Mouse (Mus musculus) cerebellum, adult 2 months (tissue): ENCODE results near the gene Fcmr. TPM values are rescaled to one million over a fixed set of nuclear protein-coding genes. Genes with fewer than 3 reads are reported as not detected.

Source experiments
- DNase-seq, 2 experiments: peaks; one replicate each; pipeline ENCODE4 v3.0.0; 2021
- H3K27ac ChIP-seq: fragments of 200-500 bp; 2 replicates; pipeline ENCODE4 v1.5.1; 2012; ENCODE audit warnings: low read length, control low read depth, inconsistent platforms; ENCODE audit not compliant: insufficient read depth
- H3K27me3 ChIP-seq: fragments of 200-500 bp; 2 replicates; pipeline ENCODE4 v1.6.1; 2012; ENCODE audit warnings: inconsistent platforms, mild to moderate bottlenecking, low read length, moderate library complexity; ENCODE audit not compliant: control insufficient read depth, insufficient read depth
- H3K4me1 ChIP-seq: fragments of 200-500 bp; 2 replicates; pipeline ENCODE4 v1.6.1; 2011; ENCODE audit warnings: low read length; ENCODE audit not compliant: control insufficient read depth, insufficient read depth
- H3K4me3 ChIP-seq: fragments of 200-500 bp; replicated peaks from 2 replicates; pipeline ENCODE3; 2011; ENCODE audit warnings: mild to moderate bottlenecking, low read depth, low read length, control low read depth; ENCODE audit not compliant: insufficient read depth
- CTCF ChIP-seq: fragments of 200-500 bp; IDR thresholded peaks from 2 replicates; pipeline ENCODE4 v1.5.1; 2011; ENCODE audit warnings: low read depth, mild to moderate bottlenecking, control low read depth, low read length, moderate library complexity, borderline replicate concordance; ENCODE audit not compliant: insufficient read depth
- POLR2A ChIP-seq: fragments of 200-500 bp; IDR thresholded peaks from 2 replicates; pipeline ENCODE4 v1.6.1; 2011; ENCODE audit warnings: low read length, control low read depth, borderline replicate concordance; ENCODE audit not compliant: insufficient read depth
- WGBS: fragments of 180-500 bp; shearing (Covaris S2); methylation state at CpG from one replicate; pipeline ENCODE4 v1.1.7; 2018; 5-methylcytosine and 5-hydroxymethylcytosine counted together
- polyA plus RNA-seq: library from polyadenylated mRNA; depleted of rRNA; stranded (reverse); fragments of >200 nt; gene quantifications from 2 replicates; pipeline ENCODE4 v1.2.3, GENCODE M21; 2012; rRNA removed

The Fcmr gene
- polyA plus RNA-seq, 1 experiment = 1.1 TPM

- WGBS = 18% methylated on average over 1 of the region's 1 CpGs
These were observed 27.0 kb downstream of the Fcmr start for GRCm38 (mm10) chr1:130892446-130892845.

DNA sequence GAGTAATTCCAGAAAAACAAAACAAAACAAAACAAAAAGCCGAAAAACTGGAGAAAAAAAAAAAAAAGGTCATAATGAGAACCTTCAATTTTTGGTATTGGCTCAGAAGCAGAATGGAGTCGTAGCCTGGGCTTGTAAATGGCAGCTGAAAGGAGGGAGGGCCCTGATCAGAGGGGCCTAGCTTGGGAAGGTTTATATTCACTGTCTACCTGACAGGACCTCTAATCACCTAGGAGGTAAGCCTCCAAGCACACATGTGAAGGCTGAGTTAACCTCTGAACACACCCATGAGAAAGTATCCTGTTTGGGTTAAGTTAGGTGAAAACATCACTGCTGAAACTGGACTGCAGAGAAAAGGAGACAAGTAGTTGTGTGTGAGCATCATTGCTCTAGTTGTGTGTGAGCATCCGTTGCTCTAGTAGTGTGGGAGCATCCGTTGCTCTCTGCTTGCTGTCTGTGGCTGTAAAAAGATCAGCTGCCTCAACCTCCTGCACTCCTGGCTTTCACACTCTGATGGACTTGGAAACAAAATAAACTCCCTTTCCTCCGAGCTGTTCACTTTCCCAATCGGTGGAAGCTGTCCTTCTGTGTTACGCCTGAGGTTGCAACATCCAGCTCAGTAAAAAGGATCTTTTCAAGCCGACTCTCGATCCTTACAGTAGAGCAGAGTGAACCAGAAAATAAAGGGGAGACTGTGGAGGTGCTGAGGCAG lies 28.0 kb downstream of the Fcmr start:
- WGBS = 73% methylated on average over 9 of the region's 9 CpGs
- Histone ChIP-seq H3K4me3 (no peak overlapping the region), H3K27ac (no peak overlapping the region), H3K27me3 (no peaks in the 10 kb centered on the region), H3K4me1 (no peaks in the 10 kb centered on the region)
- TF ChIP-seq POLR2A (no peak), CTCF (no peak)
- no peak for DNase-seq

More at GRCm38 (mm10) chr1:130892446-130892845, 27.0 kb downstream of the Fcmr start:
- DNase-seq = no peak
- Histone ChIP-seq H3K27me3 (no peaks in the 10 kb centered on the region), H3K4me3 (no peak overlapping the region), H3K27ac (no peak overlapping the region), H3K4me1 (no peaks in the 10 kb centered on the region)
- TF ChIP-seq CTCF (no peak), POLR2A (no peak)

- no peak for TF ChIP-seq CTCF
- no peak for TF ChIP-seq POLR2A
- Histone ChIP-seq H3K27me3 (no peaks in the 10 kb centered on the region), H3K4me1 (no peaks in the 10 kb centered on the region), H3K4me3 (no peak overlapping the region), H3K27ac (no peak overlapping the region)
- 83% methylated on average over 6 of the region's 6 CpGs for WGBS
- DNase-seq = no peak
These were observed 29.0 kb downstream of the Fcmr start for GRCm38 (mm10) chr1:130894468-130894867.

DNA sequence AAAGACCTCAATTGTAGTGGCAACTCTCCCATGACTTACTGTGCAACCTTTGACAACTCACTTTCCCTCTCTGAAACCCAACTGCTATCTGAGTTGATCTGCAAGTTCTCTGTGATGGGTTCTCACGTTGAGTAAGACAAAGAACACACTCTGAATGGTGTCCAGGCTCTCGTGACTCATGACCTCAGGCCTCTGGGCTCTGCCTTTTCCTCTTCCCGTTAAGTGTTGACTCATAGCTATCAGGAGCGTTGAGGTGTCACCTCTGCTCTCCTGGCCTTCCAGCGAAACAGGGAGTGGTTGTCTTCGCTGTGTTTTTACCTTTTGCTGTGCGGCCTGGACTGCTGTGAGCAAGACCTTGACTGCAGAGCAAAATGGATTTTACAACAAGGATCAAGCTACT lies 37.0 kb downstream of the Fcmr start:
- Histone ChIP-seq H3K27ac (no peak overlapping the region), H3K27me3 (no peaks in the 10 kb centered on the region), H3K4me1 (no peaks in the 10 kb centered on the region), H3K4me3 (no peak overlapping the region)
- WGBS = 90% methylated on average over 7 of the region's 7 CpGs
- DNase-seq = no peak
- TF ChIP-seq POLR2A (no peak), CTCF (no peak)

DNA sequence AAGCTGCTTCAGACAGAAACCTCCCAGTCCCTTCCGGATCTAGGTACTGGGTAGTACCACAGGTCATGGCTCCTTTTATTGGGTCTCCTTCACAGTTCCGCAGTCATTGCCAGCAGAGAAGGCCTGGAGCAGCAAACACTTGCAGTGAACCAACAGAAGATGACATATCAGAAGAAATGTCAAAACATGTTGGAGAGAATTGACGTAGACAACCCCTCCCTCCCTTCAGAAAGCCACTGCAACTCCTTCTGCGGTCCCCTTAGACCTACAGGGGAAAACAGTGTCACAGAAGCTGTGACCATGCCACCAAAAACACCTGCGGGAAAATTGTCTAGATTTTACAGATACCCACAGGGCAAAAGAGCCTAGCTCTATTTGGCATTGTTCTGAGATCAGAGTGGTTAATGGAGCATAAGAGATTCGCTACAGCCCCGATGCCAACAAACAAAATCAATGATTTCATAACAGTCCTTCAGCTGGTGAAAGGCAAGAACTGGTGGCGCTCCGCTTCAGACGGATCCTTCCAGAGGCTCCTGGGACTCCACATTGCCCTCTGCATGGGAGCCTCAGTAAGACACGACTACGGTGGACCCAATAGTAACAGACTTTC lies 46.0 kb downstream of the Fcmr start, which contains the start of gene Il20:
TSS of gene Il20 (minus strand) at position 51 of the 610 bp plus-strand sequence.
- WGBS = 52% methylated on average over 12 of the region's 12 CpGs
- TF ChIP-seq CTCF = no peak
- no peak for TF ChIP-seq POLR2A
- Histone ChIP-seq H3K27ac (no peak within 1 kb of the TSS), H3K4me1 (no peaks in the 10 kb centered on the region), H3K4me3 (no peak within 1 kb of the TSS), H3K27me3 (no peaks in the 10 kb centered on the region)
- DNase-seq = no peak

DNA sequence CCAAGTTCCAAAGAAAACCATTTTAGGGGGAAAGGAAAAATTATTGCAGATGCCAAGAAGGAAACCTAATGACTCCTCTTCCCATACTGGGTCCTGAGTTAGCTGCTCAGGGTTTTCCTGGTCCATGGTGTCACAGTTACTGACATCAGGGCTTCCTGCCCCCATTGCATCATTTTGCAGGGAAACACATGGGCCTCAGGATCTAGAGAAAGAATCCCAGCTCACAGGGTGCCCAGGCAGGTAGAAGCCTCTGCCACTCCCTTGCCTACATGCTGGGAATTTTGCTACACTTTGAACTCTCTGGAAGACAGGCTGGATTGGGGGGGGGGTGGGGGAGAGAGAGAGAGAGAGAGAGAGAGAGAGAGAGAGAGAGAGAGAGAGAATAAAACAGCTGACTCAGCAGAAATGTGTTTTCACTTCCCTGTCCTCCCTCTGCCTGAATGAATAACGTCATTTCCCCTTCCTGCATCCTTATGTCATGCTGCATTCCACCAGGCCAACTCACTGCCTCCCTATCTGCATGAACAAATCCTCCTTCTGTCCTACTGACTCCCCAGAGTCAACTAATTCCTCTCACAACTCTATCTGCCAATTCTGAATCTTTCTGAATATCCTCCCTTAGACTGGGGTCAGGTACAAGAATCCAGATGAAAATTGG lies 53.0 kb downstream of the Fcmr start:
- TF ChIP-seq CTCF = no peak
- Histone ChIP-seq H3K27ac (no peak overlapping the region), H3K27me3 (no peaks in the 10 kb centered on the region), H3K4me3 (no peak overlapping the region), H3K4me1 (no peaks in the 10 kb centered on the region)
- 29% methylated on average over 1 of the region's 1 CpGs for WGBS
- no peak for DNase-seq

- no peak for DNase-seq
- Histone ChIP-seq H3K4me3 (no peak overlapping the region), H3K27ac (no peak overlapping the region), H3K4me1 (no peaks in the 10 kb centered on the region), H3K27me3 (no peaks in the 10 kb centered on the region)
- no peak for TF ChIP-seq CTCF
- TF ChIP-seq POLR2A = no peak
These were observed 61.0 kb downstream of the Fcmr start for GRCm38 (mm10) chr1:130926484-130926883.

Other genes with a start within 250 kb of the Fcmr start
- gene Zp3r, start 236.0 kb upstream of the Fcmr start, polyA plus RNA-seq = not detected in 2 replicates
- gene C4bp, start 204.0 kb upstream of the Fcmr start, polyA plus RNA-seq = not detected in 2 replicates
- not detected in 2 replicates for gene Gm29427, start 149.9 kb upstream of the Fcmr start, polyA plus RNA-seq
- 7.6 and 7.8 TPM in 2 replicates for gene Yod1, start 148.3 kb upstream of the Fcmr start, polyA plus RNA-seq
- 42.6 and 42.8 TPM in 2 replicates for gene Pfkfb2, start 136.4 kb upstream of the Fcmr start, polyA plus RNA-seq
- 2.9 TPM in 2 replicates for gene AA986860, start 133.7 kb upstream of the Fcmr start, polyA plus RNA-seq
- gene Fcamr, start 64.8 kb upstream of the Fcmr start, polyA plus RNA-seq = 0.07 TPM in 1 of 2 replicates, not detected in the other
- gene Pigr, start 39.0 kb upstream of the Fcmr start, polyA plus RNA-seq = 0.05 and 0.16 TPM in 2 replicates
- gene Il24, start 21.8 kb downstream of the Fcmr start, polyA plus RNA-seq = not detected in 2 replicates
- gene Il20, start 45.8 kb downstream of the Fcmr start, polyA plus RNA-seq = not detected in 2 replicates
- 0.10 TPM in 1 of 2 replicates, not detected in the other for gene Il19, start 74.4 kb downstream of the Fcmr start, polyA plus RNA-seq
- gene Il10, start 154.2 kb downstream of the Fcmr start, polyA plus RNA-seq = not detected in 2 replicates
- 34.0 and 35.8 TPM in 2 replicates for gene Mapkapk2, start 232.2 kb downstream of the Fcmr start, polyA plus RNA-seq